In genomic region chr10:117761551-117761950, GRCm38 (mm10) we compare ENCODE assay signal across 34 mouse cellular contexts.
"Had no signal": no experiment of that assay in that cellular context is flagged by ENCODE, and none has a peak within 500 bp of the region (broad histone marks: within the 10 kb centered on the region; RNA-seq: fewer than 3 reads in every experiment).

No protein-coding gene starts in this region.

- H3K27me3 ChIP-seq: heart, embryonic 12.5 days; heart, embryonic 13.5 days; heart, embryonic 15.5 days; hindbrain, embryonic 12.5 days; hindbrain, embryonic 13.5 days; hindbrain, embryonic 15.5 days; intestine, embryonic 15.5 days; kidney, embryonic 15.5 days had no signal

- H3K4me3 ChIP-seq: heart, embryonic 12.5 days; heart, embryonic 13.5 days; heart, embryonic 15.5 days; hindbrain, embryonic 10.5 days; hindbrain, embryonic 12.5 days; hindbrain, embryonic 13.5 days; hindbrain, embryonic 15.5 days; intestine, embryonic 15.5 days; kidney, embryonic 15.5 days; layer of hippocampus, adult 2 months; left cerebral cortex, adult 2 months had no signal

- H3K4me1 ChIP-seq: heart, embryonic 12.5 days; heart, embryonic 13.5 days; heart, embryonic 15.5 days; hindbrain, embryonic 10.5 days; hindbrain, embryonic 12.5 days; hindbrain, embryonic 13.5 days; hindbrain, embryonic 15.5 days; intestine, embryonic 15.5 days; kidney, embryonic 15.5 days had no signal

- H3K9me3 ChIP-seq: heart, embryonic 12.5 days; heart, embryonic 13.5 days; heart, embryonic 15.5 days; hindbrain, embryonic 10.5 days; hindbrain, embryonic 12.5 days; hindbrain, embryonic 13.5 days; hindbrain, embryonic 15.5 days; intestine, embryonic 15.5 days; kidney, embryonic 15.5 days had no signal

- ATAC-seq: hindbrain, embryonic 16.5 days; hindbrain, postnatal 0 days; inflammation-experienced regulatory T-cells, adult 6 months; intestine, embryonic 15.5 days; intestine, embryonic 16.5 days; intestine, postnatal 0 days had no signal

- H3K9ac ChIP-seq: heart, embryonic 12.5 days; heart, embryonic 13.5 days; heart, embryonic 15.5 days; hindbrain, embryonic 12.5 days; hindbrain, embryonic 13.5 days; hindbrain, embryonic 14.5 days; hindbrain, embryonic 15.5 days; intestine, embryonic 15.5 days; kidney, embryonic 15.5 days had no signal

- H3K27ac ChIP-seq: heart, embryonic 13.5 days; heart, embryonic 15.5 days; hindbrain, embryonic 10.5 days; hindbrain, embryonic 12.5 days; hindbrain, embryonic 13.5 days; hindbrain, embryonic 14.5 days; hindbrain, embryonic 15.5 days; hindbrain, postnatal 0 days; intestine, embryonic 15.5 days; kidney, embryonic 15.5 days; kidney, postnatal 0 days; layer of hippocampus, adult 2 months; left cerebral cortex, adult 2 months had no signal

- H3K4me2 ChIP-seq: heart, embryonic 11.5 days; heart, embryonic 12.5 days; heart, embryonic 13.5 days; heart, embryonic 15.5 days; hindbrain, embryonic 12.5 days; hindbrain, embryonic 13.5 days; hindbrain, embryonic 14.5 days; hindbrain, embryonic 15.5 days; intestine, embryonic 15.5 days; kidney, embryonic 15.5 days had no signal

- DNase-seq: heart, postnatal 10 days; heart, postnatal 14 days; heart, postnatal 36 days; kidney, adult 11 months; kidney, adult 18-20 months; kidney, adult 2 months; kidney, adult 8-10 months; kidney, adult 9 months; kidney, postnatal 10 days; kidney, postnatal 14 days; kidney, postnatal 25 days; kidney, postnatal 36 days; kidney, postnatal 4 days; layer of hippocampus, adult 9-11 months; layer of hippocampus, postnatal 36 days had no signal
